Mouse (Mus musculus) hindbrain, embryonic 11.5 days (tissue): Measurements from ENCODE around the gene Gstt1. TPM values are rescaled to one million over a fixed set of nuclear protein-coding genes. Genes with fewer than 3 reads are reported as not detected.
A peak's percentile ranks its signal among the peaks of the same experiment; 100 is the strongest.
"Not testable (repeated sequence)": the region's sequence is repeated elsewhere in the genome, so short reads cannot be mapped to it uniquely, and the experiment has no call there.

Experiments used
- ATAC-seq: fragments of 200-750 bp; cut with Nextera tagmentation; 2 replicates; pipeline ENCODE4 v1.8.0; 2017; ENCODE audit warnings: mild to moderate bottlenecking, moderate TSS enrichment, moderate library complexity; ENCODE audit not compliant: low FRiP score
- DNase-seq: peaks from one replicate; pipeline ENCODE4 v3.0.0-alpha.2; 2015; ENCODE audit warnings: low spot score
- H3K27ac ChIP-seq: fragments of 300-500 bp; sonication (generic); 2 replicates; pipeline ENCODE4 v1.5.1; 2014; ENCODE audit warnings: mild to moderate bottlenecking, low read depth, low read length
- H3K27me3 ChIP-seq: fragments of 300-500 bp; sonication (generic); 2 replicates; pipeline ENCODE4 v1.6.1; 2014; ENCODE audit warnings: mild to moderate bottlenecking, low read length, moderate library complexity, mixed read lengths; ENCODE audit not compliant: control insufficient read depth, insufficient read depth
- H3K36me3 ChIP-seq: fragments of 300-500 bp; sonication (generic); 2 replicates; pipeline ENCODE4 v1.6.1; 2014; ENCODE audit warnings: mild to moderate bottlenecking, low read length, moderate library complexity, mixed read lengths; ENCODE audit not compliant: control insufficient read depth, insufficient read depth
- H3K4me1 ChIP-seq: fragments of 300-500 bp; sonication (generic); replicated peaks from 2 replicates; pipeline ENCODE4 v1.6.1; 2014; ENCODE audit warnings: low read length, mixed read lengths; ENCODE audit not compliant: control insufficient read depth, insufficient read depth
- H3K4me2 ChIP-seq: fragments of 300-500 bp; sonication (generic); replicated peaks from 2 replicates; pipeline ENCODE4 v1.6.1; 2014; ENCODE audit warnings: mild to moderate bottlenecking, low read depth, low read length
- H3K4me3 ChIP-seq: fragments of 300-500 bp; sonication (generic); 2 replicates; pipeline ENCODE4 v1.5.1; 2014; ENCODE audit warnings: low read depth, low read length
- H3K9ac ChIP-seq: fragments of 300-500 bp; sonication (generic); 2 replicates; pipeline ENCODE4 v1.6.1; 2014; ENCODE audit warnings: low read depth, low read length
- H3K9me3 ChIP-seq: fragments of 300-500 bp; sonication (generic); 2 replicates; pipeline ENCODE4 v1.6.1; 2016; ENCODE audit warnings: low read length; ENCODE audit not compliant: control insufficient read depth
- whole genome bisulfite sequencing: fragments of 180-500 bp; shearing (Covaris S2); extraction: QIAGEN DNeasy Blood & Tissue Kit; methylation state at CpG from one replicate; pipeline ENCODE4 v1.1.7; 2014; 5-methylcytosine and 5-hydroxymethylcytosine counted together
- polyA plus RNA-seq: library from polyadenylated mRNA; unstranded; fragments of >200 nt; fragmentation: Nextera tagmentation; extraction: Ambion mirVana; gene quantifications from 2 replicates; pipeline ENCODE4 v1.2.1, GENCODE M21; 2014

Gstt1 gene
- polyA plus RNA-seq: 5.0 and 5.6 TPM in 2 replicates

- Histone ChIP-seq H3K27ac (no peak within 1 kb of the TSS), H3K4me3 (peak within 1 kb of the TSS; percentile 37), H3K27me3 (peaks cover 4% of the 10 kb centered on the region; the same call in 1 of the 2 replicates), H3K36me3 (no peaks in the 10 kb centered on the region), H3K9me3 (no peaks in the 10 kb centered on the region), H3K9ac (peak within 1 kb of the TSS; percentile 61), H3K4me2 (peak within 1 kb of the TSS; percentile 78), H3K4me1 (peaks cover 4% of the 10 kb centered on the region)
- DNase-seq: peak; percentile 61
- no peak for ATAC-seq
- 2% methylated on average over 18 of the region's 18 CpGs for WGBS
These were observed at the start of gene Gstt1 for GRCm38 (mm10) chr10:75798176-75798696. Gene Gstt1, minus strand, starts transcription at chr10:75798584.

- H3K36me3 ChIP-seq: no peaks in the 10 kb centered on the region
- H3K27ac ChIP-seq: no peak overlapping the region
- no peaks in the 10 kb centered on the region for H3K27me3 ChIP-seq
- 73% methylated on average over 6 of the region's 6 CpGs for WGBS
- ATAC-seq (no peak), DNase-seq (no peak)
- H3K4me2 ChIP-seq: no peak overlapping the region
- H3K4me1 ChIP-seq: no peaks in the 10 kb centered on the region
- no peak overlapping the region for H3K9ac ChIP-seq
- no peaks in the 10 kb centered on the region for H3K9me3 ChIP-seq
- H3K4me3 ChIP-seq: no peak overlapping the region
These were observed 47.0 kb upstream of the Gstt1 start for GRCm38 (mm10) chr10:75845306-75845930.

- H3K27ac ChIP-seq: no peak overlapping the region
- DNase-seq (no peak), ATAC-seq (no peak)
- no peaks in the 10 kb centered on the region for H3K9me3 ChIP-seq
- WGBS: 89% methylated on average over 1 of the region's 1 CpGs
- H3K4me2 ChIP-seq: no peak overlapping the region
- H3K9ac ChIP-seq: no peak overlapping the region
- no peaks in the 10 kb centered on the region for H3K27me3 ChIP-seq
- no peaks in the 10 kb centered on the region for H3K36me3 ChIP-seq
- no peaks in the 10 kb centered on the region for H3K4me1 ChIP-seq
- no peak overlapping the region for H3K4me3 ChIP-seq
These were observed 46.4 kb upstream of the Gstt1 start for GRCm38 (mm10) chr10:75844800-75845199.

GRCm38 (mm10) chr10:75843898-75844297, 45.5 kb upstream of the Gstt1 start:
- WGBS: 83% methylated on average over 6 of the region's 6 CpGs
- not testable (repeated sequence) for H3K27ac ChIP-seq, H3K9ac ChIP-seq, DNase-seq, H3K4me2 ChIP-seq, H3K4me3 ChIP-seq, H3K9me3 ChIP-seq, ATAC-seq, H3K4me1 ChIP-seq, H3K36me3 ChIP-seq, H3K27me3 ChIP-seq

- Histone ChIP-seq H3K4me3 (no peak overlapping the region), H3K9ac (no peak overlapping the region), H3K27ac (no peak overlapping the region), H3K27me3 (peaks cover 8% of the 10 kb centered on the region), H3K36me3 (no peaks in the 10 kb centered on the region), H3K4me2 (no peak overlapping the region), H3K4me1 (no peaks in the 10 kb centered on the region; the same call in none of the 2 replicates), H3K9me3 (no peaks in the 10 kb centered on the region)
- WGBS: 87% methylated on average over 10 of the region's 10 CpGs
- DNase-seq (no peak), ATAC-seq (no peak)
These were observed 40.7 kb upstream of the Gstt1 start for GRCm38 (mm10) chr10:75839092-75839491.

- Histone ChIP-seq H3K4me3 (peak within 1 kb of the TSS; percentile 38), H3K4me1 (no peaks in the 10 kb centered on the region; the same call in none of the 2 replicates), H3K9me3 (no peaks in the 10 kb centered on the region), H3K9ac (peak within 1 kb of the TSS; percentile 66), H3K27ac (peak within 1 kb of the TSS; percentile 76), H3K4me2 (peak within 1 kb of the TSS; percentile 62), H3K36me3 (no peaks in the 10 kb centered on the region), H3K27me3 (peaks cover 11% of the 10 kb centered on the region)
- WGBS: 0% methylated on average over 21 of the region's 21 CpGs
- DNase-seq: peak; percentile 98
- ATAC-seq: peak; percentile 92
These were observed 38.9 kb upstream of the Gstt1 start, which contains the start of gene Gstt2 for GRCm38 (mm10) chr10:75837248-75837759. Gene Gstt2, minus strand, starts transcription at chr10:75837424.

- Histone ChIP-seq H3K4me2 (peak overlapping the region; percentile 28; the same call in 1 of the 2 replicates), H3K4me1 (no peaks in the 10 kb centered on the region; the same call in none of the 2 replicates), H3K9me3 (no peaks in the 10 kb centered on the region), H3K4me3 (no peak overlapping the region), H3K27me3 (peaks cover 11% of the 10 kb centered on the region), H3K27ac (no peak overlapping the region), H3K9ac (no peak overlapping the region), H3K36me3 (no peaks in the 10 kb centered on the region)
- WGBS: 24% methylated on average over 9 of the region's 10 CpGs
- ATAC-seq: no peak
- no peak for DNase-seq
These were observed 37.6 kb upstream of the Gstt1 start for GRCm38 (mm10) chr10:75835761-75836531.

GRCm38 (mm10) chr10:75835307-75835706, 36.9 kb upstream of the Gstt1 start:
- DNase-seq (peak; percentile 53), ATAC-seq (no peak)
- H3K4me2 ChIP-seq: peak overlapping the region; percentile 28; the same call in 1 of the 2 replicates
- H3K4me1 ChIP-seq: no peaks in the 10 kb centered on the region; the same call in none of the 2 replicates
- no peak overlapping the region for H3K27ac ChIP-seq
- 2% methylated on average over 10 of the region's 10 CpGs for WGBS
- H3K36me3 ChIP-seq: no peaks in the 10 kb centered on the region
- H3K4me3 ChIP-seq: no peak overlapping the region
- no peaks in the 10 kb centered on the region for H3K9me3 ChIP-seq
- peaks cover 11% of the 10 kb centered on the region for H3K27me3 ChIP-seq
- no peak overlapping the region for H3K9ac ChIP-seq
